Mouse (Mus musculus): ENCODE measurements around the gene Dtx1.

- TF ChIP-seq MAFK (IDR thresholded peaks at IDR 0.05; ENCODE audit: insufficient read depth, low read depth, low read length) (no peak), ZC3H11A (IDR thresholded peaks at IDR 0.05; ENCODE audit: borderline replicate concordance, low read depth, low read length) (no peak), HCFC1 (IDR thresholded peaks at IDR 0.05; ENCODE audit: borderline replicate concordance, insufficient read depth, low read length) (no peak), CHD2 (IDR thresholded peaks at IDR 0.05; ENCODE audit: low read depth, low read length) (no peak), ZNF384 (IDR thresholded peaks at IDR 0.05; ENCODE audit: low read depth, low read length) (no peak)
Measured at GRCm38 (mm10) chr5:120752786-120753185, 41.1 kb upstream of the Dtx1 start.
